Mouse (Mus musculus) thymus, postnatal 0 days (tissue): ENCODE results near the gene Olfr287. TPM values are rescaled to one million over a fixed set of nuclear protein-coding genes. Genes with fewer than 3 reads are reported as not detected.

Source experiments
- DNase-seq: peaks from one replicate; pipeline ENCODE4 v3.0.0-alpha.2; 2015; ENCODE audit warnings: low spot score
- polyA plus RNA-seq: library from polyadenylated mRNA; unstranded; fragments of >200 nt; fragmentation: Nextera tagmentation; extraction: Ambion mirVana; gene quantifications from 2 replicates; pipeline ENCODE4 v1.2.1, GENCODE M21; 2015

Gene Olfr287
- polyA plus RNA-seq = not detected in 2 replicates

DNA sequence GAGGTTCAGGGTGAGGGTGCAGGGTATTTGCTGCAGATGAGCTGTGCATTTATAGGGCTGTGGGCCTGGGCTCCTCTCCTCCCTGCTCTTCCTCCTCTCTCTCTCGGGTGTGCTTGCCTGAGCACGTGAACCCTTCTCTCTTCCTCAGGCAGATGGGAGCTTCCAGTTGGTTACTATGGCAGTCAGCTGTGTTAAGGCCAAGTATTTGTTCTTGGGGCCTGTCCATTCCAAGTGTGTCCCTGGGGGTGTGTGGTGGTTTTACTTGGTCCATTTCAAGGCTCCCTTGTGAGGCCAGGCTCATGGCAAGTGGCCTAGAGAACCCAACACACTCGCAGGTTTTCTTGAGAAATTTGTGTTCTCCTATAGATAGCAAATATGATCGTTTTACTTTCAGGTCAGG, at the start of gene Olfr287, which contains the start of gene Gm44579:
TSS of gene Olfr287 (minus strand) at position 180 of the 400 bp plus-strand sequence.
TSS of gene Gm44579 (minus strand) at position 101 of the 400 bp plus-strand sequence.
- no peak for DNase-seq

DNA sequence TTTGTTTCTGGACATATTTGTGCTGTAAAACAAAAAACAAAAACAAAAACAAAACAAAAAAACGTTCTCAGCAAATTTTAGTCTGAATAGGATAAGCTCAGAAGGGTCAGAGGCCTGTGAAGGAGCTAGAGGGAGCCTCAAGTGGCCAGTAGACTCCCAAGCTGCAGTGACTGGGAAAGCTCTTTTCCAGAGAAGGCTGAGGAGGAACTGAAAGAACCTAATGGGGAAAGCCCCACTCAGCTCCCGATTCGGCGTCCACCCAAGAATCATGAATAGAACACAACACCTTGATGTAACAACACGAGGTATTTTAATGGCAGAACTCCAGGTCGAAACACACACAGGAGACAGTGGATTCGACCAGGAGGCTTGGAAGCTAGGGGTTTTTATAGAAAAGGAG, 36.9 kb upstream of the Olfr287 start:
- no peak for DNase-seq

DNA sequence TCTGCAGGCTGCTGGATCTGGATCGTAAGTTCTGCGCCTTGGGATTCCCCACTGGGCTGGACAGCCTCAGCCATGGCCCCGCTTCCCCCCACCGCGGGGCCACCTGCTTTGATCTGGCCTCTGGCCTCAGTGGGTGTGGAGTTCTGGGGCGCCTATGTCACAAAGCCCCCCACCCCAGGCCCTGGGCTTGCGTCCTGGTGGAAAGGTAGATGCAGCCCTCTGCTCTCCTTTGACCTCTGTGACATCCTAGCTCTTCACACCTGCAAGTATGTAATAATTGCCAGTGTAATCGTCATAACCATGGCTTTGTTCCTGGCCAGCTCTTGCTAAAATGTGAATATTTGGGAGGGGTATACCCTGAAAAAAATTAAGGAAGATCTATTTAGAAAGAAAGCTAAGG, 36.3 kb upstream of the Olfr287 start, which contains the start of gene H1fnt:
TSS of gene H1fnt (minus strand) at position 101 of the 400 bp plus-strand sequence.
- no peak for DNase-seq

DNA sequence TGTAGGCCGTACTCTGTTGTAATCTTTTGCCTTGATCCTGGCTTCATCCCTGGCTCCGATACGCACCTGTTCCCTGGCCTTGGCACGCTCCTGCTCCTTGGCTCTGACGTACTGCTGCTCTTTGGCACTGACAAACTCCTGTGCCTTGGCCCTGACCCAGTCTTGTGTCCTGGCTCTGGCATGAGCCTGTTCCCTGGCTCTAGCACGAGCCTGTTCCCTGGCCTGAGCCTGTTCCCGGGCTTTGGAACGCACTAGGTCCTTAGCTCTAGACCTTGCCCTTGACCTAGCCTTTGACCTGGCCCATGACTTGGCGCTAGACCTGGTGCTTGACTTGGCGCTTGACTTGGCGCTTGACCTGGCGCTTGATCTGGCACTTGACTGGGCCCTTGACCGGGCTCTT, 35.4 kb upstream of the Olfr287 start:
- no peak for DNase-seq

DNA sequence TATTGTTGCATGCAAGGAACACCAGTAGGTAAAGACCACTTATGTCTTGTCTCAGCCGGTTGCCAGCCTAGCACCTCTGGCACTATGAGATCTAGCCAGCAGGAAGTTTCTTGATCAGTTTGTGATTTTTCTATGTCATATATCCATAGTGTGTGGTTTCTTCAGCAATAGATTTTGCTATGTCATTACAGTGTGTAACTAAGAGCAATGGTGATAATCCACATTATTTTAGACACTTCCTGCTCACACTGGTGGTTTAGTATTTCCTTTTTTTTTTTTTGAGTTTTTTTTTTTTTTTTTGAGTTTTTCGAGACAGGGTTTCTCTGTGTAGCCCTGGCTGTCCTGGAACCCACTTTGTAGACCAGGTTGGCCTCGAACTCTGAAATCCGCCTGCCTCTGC, 14.6 kb upstream of the Olfr287 start:
- no peak for DNase-seq

DNA sequence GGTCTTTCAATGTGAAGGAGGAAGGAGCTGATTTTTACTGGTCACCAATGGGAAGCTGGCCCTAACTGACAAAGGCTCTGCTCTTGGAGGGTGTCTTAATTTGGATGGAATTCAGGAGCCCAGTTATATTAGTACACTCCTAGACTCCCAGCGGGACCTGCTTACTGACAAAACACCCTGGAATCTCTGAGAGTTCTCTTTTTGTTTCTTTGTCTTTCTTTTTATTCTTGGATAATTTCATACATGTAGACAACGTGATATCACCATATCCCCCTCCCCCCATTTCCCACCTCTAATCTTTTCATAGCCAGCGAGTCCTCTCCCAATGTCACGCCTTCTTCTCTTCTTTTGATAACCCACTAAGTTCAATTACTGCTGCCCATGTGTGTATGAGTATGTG, 13.5 kb upstream of the Olfr287 start, which contains the start of gene Olfr286:
TSS of gene Olfr286 (minus strand) at position 101 of the 400 bp plus-strand sequence.
- no peak for DNase-seq

DNA sequence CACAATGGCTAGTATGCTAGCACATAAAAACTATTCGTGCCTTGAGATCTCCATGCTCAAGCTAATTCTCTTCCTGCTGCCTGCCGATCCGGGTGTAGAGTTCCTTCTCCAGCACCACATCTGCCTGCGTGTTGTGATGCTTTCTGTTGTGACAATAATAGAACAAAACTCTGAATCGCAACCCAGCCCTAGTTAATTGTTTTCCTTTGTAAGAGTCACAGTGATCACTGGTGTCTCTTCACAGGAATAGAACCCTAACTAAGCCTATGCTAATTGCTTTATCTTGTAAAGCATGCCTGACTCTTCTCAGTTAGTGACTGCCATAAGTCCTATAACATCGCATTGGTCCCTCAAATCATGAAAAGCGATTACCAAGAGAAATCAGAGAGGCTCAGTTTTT, 5.2 kb upstream of the Olfr287 start:
- no peak for DNase-seq

DNA sequence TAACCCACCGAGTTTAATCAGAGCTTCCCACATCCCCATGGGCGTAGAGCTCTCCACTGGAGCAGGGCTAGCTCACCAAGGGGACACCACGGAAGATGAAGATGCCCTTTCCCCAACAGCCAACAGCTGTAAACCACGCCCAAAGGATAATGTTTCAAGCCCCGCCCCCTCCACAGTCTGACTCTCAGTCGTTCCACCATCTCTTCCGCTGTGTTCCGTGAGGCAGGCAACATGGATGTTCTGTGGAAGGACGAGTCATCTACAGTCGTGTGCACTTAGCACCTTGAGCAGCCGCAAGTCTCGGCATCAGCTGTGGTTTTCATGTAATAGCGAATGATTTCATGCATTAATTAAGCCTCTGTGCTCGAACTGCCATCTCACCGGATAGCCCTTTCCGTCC, 4.8 kb upstream of the Olfr287 start:
- DNase-seq = no peak

DNA sequence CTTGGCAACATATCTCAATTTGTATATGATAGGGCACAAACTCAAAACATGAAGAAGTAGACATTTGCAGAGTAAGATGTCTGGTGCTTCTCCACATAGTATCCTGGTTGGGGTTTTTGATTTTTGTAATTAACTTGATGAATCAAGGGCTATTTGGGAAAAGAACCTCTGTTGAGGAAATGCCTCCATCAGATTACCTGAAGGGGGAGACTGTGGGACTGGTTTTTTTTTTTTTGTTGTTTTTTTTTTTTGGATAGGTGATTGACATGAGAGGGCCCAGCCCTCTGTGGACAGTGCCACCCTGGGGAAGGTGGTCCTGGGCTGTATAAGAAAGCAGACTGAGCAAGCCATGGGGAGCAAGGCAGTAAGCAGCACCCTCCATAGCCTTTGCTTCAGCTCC, 1.5 kb upstream of the Olfr287 start:
- DNase-seq = no peak

DNA sequence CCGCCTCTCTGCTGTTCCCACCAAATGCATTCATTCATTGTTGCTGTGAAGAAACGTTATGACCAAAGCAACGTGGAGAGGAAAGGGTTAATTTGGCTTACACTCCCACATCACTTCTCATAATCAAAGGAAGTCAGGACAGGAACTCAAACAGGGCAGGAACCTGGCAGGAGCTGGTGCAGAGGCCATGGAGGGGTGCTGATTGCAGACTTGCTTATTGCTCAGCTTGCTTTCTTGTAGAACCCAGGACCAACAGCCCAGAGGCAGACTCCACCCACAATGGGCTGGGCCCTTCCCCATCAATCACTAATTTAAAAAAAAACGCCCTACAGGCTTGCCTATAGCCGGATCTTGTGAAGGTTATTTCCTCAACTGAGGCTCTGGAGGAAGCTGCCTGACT, 6.7 kb downstream of the Olfr287 start:
- DNase-seq = no peak

DNA sequence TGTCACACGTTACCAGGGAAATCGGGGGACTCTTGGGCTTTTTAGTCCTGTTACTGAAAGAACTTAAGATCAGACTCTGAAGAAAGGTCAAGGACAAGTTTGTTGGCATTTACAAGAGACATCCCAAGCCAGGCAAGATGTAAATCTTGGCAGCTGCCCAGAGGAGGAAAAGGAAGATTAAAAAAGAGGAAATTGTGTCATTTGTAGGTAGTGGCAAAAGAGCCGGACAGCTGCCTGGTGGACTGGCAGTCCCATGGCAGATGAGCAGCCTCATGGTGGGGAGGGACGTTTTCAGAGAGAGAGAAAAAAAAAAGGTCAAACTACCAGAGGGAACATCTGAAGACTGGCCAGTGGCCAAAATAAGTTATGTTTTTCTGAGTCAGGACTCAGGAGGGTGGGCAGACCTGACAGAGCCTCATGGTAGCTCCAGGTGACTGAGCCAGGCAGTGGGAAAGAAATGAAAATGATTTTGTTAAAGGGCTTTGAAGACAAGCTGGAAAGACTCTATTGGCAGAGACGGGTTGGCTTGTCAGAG, 7.5 kb downstream of the Olfr287 start:
- no peak for DNase-seq

DNA sequence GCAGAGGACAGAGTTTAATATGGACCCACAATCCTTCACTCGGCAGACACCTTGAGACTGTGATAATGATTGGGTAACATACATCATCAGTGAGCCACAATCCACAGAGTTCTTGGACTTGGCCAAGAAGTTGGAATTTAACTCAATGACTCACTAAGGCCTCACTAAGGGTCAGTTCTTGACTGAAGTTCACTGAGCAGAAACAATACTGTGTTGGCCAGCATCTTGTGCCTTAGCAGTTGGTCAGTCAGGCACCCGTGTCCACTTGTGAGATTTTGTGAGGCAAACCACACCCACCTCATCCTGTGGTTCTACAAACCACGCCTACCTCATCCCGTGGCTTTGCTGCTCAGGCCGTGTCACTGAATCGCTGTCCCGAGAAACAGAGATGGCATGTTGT, 11.2 kb downstream of the Olfr287 start:
- no peak for DNase-seq

DNA sequence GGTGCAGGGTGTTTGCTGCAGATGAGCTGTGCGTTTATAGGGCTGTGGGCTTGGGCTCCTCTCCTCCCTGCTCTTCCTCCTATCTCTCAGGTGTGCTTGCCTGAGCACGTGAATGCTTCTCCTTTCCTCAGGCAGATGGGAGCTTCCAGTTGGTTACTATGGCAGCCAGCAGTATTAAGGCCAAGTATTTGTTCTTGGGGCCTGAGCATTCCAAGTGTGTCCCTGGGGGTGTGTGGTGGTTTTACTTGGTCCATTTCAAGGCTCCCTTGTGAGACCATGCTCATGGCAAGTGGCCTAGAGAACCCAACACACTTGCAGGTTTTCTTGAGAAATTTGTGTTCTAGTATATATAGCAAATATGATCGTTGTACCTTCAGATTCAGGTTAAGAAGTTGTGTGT, 25.4 kb downstream of the Olfr287 start, which contains the start of gene Olfr288:
TSS of gene Olfr288 (minus strand) at position 101 of the 400 bp plus-strand sequence.
- no peak for DNase-seq

DNA sequence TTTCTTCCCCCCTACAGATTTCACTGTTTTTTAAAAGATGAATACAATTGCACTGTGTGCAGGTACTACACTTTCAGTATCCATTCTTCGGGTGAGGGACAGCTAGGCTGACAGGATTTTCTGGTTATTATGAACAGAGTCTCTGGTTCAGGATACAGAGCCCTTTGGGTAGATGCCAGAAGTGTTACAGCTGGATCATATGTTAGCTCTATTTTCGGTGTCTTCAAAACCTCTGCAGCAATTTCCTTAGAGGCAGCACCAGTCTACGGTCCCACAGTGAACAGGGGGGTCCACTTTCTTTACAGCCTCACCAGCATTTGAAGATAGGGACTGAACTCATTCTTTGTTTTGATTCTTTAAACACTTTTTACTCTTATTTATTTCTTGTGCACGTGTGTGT, 36.4 kb downstream of the Olfr287 start:
- no peak for DNase-seq

DNA sequence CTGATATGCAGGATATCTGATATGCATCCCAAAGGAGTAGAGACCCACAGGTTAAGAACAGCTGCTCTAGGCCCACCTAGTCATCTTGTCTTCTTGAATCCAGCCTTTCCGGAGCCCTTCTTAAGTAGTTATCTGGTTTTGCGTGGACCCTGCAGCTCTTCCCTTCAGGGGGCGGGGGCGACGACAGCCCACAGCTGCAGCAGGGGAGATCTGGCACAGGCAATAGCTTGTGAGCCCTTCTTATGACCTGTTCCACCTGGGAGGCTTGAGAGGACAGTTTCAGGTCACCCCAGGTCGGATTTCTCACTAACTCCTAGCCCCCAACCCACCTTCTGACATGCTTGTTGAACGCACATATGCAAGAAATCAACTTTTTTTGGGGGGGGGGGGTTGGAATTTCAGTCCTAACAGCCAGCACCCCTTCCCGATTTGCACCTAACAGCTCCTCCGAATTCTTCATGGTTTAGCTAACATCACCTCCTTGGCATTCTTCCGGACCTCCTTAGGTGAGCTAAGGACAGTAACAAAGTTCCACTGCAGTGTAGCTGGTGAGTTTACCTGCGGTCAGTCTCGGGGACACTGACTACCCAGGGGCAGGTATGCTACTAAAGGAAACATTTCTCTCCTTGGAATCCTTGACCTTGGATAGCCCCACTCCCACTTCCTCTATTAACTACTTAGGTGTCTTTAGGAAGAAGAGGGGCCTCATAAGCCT, 38.8 kb downstream of the Olfr287 start:
- DNase-seq = no peak

DNA sequence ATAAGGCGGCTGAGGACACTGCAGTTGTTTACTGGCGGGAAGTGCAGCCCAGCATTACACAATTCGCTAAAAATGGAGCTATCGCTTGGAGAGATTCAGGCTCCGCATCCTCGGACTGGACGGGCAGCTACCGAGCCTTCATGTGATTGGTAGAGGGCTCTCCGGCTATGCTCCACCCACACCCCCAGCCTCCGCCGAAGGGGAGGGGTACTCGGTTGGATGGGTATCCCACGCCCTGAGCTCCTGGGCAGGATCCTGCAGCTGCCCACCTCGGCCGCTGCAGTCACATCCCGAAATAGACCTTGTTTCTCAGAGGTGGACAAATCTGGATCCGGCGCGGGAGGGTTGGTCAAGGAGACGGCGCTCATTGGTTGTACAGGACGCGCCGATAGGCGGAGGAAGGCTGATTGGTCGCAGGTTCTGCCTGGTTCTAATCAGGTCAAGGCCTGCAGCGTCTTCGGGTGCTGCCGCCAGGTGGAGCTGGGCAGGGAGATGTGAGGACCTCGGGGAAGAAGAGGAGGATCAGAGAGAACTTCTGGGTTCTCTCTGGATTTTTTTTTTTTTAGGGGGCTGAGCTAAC, 39.6 kb downstream of the Olfr287 start:
- DNase-seq = peak; percentile 74

DNA sequence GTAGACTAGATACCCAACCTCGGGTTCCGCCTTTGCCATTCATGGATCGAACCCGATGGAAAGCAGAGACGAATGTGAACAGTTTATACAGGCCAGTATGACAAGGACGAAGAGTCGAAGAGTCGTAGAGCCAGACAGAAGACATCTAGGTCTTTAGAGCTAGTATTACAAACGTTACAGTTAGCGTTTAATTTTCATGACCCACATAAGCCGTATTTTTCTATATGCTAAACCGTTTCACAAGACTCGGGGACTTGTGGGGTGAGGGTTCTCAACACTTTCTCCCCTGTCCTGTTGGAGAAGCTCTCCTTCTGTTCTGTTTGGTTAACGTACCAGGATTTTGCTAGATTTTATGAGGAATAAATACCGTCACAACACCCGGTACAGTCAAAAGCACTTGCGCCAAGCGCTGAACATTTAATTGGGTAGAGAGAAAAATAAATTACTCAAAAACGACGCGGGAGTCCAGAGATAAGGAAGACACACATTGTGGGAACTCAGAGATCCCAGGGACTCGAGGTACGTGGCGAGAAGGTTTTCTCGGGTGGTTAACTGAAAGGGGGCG, 40.2 kb downstream of the Olfr287 start:
- peak; percentile 3 for DNase-seq

DNA sequence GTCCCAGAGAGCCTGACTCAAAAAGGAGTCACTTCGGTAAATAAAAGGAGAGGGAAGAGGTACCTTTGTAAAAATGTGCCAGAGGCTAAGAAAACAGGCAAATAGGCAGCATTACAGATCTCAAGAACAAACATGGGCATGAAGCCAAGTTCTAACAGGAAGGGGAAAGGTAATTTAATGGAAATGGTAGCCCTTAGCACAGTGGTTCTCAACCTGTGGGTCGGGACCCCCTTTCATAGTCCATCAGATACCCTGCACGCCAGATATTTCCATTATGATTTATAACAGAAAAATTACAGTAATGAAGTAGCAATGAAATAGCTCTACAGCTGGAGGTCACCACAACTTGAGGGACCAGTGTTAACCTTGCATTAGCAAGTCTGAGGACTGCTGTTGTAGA, 43.5 kb downstream of the Olfr287 start:
- no peak for DNase-seq

DNA sequence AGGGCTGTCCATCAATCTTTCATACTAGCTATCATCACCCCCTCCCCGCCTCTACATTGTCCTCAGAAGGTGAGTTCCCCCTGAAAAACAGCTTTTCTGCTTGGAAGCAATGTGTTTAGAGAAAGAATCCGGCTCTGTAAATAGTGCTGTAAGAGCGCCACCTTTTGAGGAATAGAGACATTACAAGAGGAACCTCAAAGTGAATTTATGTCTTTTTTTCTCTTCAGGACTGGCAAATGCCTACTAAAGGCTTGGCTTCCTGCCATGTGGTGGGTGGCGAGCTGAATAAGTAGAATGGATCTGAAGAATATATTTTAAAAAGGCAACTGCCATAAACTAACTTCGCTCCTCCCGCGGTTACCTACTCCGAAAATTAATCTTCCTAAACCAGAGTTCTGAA, 47.0 kb downstream of the Olfr287 start:
- DNase-seq = peak; percentile 63

DNA sequence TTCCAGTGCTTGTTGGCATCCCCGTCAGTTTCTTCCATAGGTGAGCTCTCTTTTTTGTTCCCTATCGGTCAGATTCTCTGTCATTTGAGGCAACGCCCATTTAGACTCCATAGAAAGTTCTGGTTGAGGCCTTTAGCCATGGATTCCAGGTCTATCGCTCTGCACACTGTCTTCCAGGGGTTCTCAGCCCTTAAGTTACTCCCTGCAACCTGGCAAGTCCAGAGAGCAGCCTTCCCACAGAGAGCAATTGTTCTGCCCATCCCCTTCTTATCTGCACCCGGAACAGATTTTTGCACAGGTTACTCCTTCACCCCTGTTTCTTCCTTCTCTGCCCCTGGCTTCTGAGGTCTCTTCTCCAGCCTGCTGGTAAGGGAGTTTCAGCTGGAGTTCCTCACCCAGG, 48.7 kb downstream of the Olfr287 start:
- no peak for DNase-seq

DNA sequence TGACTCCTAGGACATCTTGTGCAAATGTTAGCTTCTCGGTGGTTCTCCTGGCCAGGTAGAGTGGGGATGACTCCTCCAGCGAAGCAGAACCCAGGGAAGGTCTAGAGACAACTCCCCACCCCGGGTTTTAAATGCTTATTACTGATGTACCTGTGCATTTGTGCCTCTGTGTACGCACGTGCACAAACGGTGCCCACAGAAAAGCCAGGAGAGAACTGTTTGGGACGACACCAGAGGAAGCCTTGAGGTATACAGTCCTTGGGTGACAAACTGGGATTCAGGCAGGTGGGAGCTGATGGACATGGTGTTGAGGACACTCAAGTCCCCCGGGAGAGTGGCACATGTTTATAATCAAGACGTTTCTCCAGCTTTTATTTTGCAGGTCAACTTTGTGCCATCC, 49.9 kb downstream of the Olfr287 start:
- no peak for DNase-seq

DNA sequence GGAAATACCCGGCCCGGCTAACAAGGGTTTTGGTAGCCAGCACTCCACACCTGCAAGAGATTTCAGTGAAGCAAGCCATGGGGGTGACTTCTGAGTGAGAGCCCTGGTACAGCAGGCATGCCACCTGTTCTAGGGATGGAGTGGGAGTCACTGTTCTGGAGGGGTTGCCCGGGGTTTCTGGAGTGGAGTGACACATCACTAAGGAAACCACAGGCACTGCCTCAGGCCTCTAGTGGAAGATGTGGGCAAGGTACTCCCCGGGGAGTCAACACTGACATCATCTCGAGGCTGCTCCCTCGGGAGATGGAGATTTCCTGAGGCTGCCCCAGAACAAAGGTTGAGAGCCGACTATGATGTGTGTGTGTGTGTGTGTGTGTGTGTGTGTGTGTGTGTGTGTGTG, 50.5 kb downstream of the Olfr287 start:
- no peak for DNase-seq
